Mouse (Mus musculus) skeletal muscle tissue, adult 2 months (tissue): Measurements from ENCODE around the gene Gtf2ird1.
"Not testable (repeated sequence)": the region's sequence is repeated elsewhere in the genome, so short reads cannot be mapped to it uniquely, and the experiment has no call there.

ENCODE experiments used
- DNase-seq: peaks from one replicate; pipeline ENCODE4 v3.0.0-alpha.2; 2012; ENCODE audit warnings: low read depth, low spot score

Gene Gtf2ird1

DNA sequence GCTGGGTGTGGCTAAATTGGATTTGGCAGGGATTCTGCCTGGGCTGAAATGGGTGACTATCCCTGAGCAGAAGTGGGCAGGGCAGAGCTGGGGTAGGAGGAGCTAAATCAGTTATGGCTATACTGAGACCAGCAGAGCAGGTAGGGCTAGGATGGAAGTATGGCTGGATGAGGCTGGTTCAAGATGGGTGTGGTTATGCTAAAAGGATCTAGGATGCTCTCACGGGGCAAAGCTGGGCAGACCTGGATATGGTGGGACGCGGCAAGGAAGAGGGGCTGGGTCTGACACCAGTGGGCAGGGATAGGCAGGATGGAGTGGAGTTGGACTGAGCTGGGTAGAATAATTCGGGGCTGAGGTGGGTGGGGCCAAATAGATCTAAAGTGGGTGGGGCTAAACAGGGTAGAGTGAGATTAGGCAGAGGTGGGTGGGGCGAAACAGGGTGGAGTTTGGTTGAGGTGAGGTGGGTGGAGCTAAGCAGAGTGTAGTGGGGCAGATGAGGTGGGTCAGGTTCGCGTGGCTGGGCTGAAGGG is 46.1 kb downstream of the Gtf2ird1 start:
- DNase-seq, result no peak

DNA sequence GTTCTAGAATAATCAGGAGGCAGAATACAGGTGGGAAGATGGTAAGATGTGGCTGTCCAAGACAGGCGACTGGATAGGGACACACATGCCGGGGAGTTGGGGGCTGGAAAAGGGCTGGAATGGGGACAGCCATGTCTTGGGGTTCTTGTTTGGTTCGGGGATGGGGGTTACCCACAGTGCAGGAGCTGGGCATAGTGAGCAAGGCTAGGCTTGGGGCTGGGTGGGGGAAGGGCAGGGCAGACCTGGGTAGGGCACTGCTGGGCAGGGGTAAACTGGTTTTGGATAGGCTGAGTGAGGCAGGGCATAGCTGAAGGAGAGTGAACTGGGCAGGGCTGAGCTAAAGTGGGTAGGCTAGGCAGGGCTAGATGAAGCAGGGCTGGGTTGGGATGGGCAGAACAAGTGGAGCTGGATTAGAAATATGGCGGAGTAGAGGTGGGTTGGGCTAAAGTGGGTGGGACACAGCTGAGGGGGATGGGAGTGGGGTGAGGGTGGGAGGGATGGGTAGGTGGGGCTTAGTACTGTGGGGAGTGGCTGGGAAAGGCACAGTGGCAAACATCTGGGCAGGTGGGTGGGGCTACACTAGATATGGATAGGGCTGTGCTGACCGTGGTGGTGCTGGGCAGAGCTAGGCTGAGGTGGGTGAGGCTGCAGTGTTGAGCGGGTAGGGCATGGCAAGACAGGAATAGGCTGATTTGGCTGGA is 46.8 kb downstream of the Gtf2ird1 start:
- no peak for DNase-seq

DNA sequence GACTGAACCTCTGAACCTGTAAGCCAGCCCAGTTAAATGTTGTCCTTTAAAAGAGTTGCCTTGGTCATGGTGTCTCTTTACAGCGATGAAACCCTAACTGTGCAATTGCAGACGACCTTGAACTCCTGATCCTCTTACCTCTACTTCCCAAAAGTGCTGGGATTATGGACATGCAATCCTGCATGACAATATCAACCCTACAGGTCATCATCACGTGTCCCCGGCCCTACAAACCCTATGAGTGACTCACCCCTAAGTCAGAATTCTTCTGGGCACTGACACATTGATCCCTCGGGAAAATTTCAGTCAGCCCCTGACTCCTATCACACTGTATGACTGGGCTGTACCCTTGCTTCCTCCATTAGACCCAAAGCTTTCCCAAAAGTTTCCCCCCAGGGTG is 48.4 kb downstream of the Gtf2ird1 start:
- no peak for DNase-seq

DNA sequence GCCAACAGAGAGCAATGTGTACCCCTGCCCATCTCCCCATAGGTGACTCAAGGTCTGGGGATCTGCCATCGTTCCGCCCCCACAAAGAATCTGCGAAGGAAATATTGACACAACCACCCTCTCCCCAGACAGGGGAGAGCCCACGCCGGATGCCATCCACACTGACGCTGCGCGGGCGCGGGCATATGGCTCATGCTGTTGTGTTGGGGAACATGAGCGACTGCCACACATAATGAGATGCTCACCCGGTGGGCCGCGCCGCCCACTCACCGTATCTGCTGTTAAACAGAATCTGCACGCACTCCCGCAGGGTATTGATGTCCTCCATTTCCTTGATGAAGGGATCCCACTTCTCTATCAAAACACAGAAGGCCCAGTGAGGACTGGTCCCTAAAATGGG is 54.7 kb downstream of the Gtf2ird1 start:
- DNase-seq, result no peak

DNA sequence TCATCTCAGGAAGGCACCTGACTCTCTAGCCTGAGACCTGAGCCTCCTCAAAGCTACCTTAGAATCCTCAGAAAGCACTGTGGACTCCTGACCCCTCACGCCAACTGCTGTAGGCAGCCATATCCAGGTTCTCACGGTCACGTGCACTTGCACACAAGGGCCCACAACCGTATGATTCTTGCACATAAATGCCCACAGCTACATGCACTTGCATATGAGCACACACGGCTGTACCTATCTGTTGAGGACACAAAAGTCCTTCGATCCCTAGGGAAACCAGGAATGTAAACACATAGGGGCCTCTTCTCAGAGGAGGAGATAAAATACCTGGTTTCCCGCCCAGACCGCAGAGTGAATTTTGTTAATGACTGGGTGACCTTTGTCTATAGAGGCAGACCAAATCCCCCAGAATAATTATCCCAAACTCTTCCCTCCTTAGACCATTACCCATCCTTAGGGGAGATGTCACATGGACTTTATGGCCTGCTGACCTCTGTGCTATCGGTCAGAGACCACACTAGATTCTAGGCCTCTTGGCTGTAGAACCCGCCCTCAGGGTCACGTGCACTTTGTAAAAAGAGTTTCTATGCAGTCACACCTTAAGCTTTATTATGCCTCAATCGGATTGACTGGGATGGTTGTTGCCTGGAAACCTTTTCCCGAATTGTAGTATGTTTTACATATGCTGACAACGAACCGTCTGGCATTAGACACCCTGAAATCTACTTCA is 58.9 kb downstream of the Gtf2ird1 start:
- DNase-seq, result no peak

DNA sequence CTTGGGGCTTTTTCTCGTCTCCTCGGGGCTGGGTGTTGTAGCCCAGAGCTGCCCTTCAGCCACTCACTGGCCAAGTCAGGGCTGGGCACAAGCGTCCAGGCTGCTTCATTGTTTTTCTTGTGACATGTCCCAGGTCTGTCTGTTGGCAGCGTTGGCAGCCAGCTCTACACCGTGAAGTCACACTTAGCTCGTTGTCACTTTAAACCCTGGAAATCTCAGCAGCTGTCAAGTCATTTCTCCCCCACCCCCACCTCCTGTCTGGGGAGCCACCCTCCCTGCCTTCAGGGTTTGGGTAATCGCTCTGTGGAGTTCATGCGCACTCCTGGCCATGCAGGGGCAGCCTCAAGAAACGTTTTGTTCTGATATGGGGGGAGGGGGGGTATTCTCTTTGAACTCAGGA is 60.0 kb downstream of the Gtf2ird1 start:
- DNase-seq, result no peak

DNA sequence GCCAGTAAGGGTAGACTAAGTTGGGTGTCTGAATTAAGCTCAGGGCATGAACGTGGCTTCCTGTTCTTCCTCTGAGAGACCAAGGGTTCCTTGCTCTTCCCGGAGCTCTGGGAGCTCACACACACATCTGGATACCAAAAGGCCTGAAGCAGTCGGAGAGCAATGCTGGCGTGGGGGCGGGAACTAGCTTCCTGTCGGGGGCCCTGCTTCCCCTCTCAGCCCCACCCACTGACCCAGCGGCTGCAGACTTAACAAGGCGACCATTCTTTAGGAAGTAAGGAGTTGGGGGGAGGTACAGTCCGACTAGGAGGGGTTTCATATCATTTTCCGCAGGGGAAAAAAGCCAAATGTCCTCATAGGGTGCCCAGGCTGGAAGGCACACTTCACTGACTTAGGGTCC is 61.9 kb downstream of the Gtf2ird1 start:
- peak; percentile 25 for DNase-seq

DNA sequence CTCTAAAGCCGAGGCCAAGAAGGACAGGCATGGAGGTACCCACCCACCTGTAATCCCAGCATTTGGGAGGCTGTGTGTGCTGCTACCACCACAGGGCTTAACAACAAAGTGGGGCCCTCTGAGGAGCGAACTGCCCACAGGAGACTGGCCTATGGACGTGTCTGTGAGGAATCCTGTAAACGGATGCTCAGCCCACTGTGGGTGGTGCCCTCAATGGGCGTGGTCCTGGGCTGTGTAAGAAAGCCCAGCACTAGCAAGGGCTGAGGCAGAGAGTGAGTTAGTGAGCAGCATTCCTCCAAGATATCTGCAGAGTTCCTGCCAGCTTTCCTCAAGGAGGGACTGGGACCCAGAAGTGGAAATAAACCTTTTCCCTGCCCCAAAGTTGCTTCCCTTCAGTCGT is 62.9 kb downstream of the Gtf2ird1 start:
- no peak for DNase-seq

DNA sequence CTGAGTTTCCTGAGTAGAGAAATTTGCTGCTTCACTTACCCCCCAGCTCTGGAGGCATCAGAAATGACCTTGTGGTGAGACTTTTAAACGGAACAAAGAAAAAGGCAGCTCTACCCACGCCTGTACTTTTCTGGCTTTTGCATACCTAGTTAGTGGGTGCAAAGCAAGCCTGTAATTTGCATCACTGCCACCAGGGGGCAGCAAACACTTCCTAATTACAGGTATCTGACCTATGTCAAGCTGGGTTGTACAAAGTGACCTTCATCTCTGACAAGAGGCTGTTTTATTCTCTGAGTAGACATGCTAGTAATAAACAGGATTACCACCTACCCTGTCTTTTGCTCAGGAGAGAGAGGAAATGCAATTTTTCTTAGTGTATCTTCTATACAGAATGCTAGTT is 71.4 kb downstream of the Gtf2ird1 start:
- peak; percentile 52 for DNase-seq

DNA sequence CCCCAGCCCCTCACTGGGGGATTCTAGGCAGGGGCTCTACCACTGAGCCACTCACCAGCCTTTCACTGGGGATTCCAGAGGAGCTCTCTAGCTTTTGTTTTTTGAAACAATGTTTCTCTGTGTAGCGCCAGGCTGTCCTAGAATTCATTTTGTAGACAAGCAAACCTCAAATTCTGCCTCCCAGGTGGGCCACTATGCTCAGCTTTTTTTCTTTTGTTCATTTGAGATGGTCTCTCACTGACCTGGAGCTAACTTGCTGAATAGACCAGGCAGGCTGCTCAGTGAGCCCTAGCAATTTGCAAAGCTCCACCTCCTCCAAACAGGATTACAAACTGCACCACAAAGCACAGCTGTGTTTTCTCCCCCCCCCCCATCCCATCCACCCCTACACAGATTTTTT is 81.3 kb downstream of the Gtf2ird1 start:
- no peak for DNase-seq

DNA sequence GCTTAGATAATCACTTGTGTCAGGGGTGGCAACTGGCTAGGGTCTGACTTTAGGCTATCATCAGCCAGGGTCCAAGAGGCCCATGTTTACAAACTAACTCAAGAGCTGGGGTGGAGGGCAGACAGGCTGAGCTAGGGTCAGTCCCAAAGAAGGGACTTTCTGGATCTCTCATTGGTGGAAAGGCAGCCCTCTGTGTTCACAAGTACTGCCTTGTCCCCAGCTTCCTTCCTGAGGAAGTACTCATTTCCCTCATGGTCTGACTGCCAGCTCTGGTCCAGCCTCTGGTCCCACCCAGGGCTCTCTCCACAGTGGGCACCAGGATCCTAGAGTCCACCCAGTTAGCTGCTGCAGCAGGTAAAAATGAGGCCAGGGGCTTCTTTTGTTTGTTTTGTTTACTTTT is 82.0 kb downstream of the Gtf2ird1 start:
- DNase-seq, result peak; percentile 43

DNA sequence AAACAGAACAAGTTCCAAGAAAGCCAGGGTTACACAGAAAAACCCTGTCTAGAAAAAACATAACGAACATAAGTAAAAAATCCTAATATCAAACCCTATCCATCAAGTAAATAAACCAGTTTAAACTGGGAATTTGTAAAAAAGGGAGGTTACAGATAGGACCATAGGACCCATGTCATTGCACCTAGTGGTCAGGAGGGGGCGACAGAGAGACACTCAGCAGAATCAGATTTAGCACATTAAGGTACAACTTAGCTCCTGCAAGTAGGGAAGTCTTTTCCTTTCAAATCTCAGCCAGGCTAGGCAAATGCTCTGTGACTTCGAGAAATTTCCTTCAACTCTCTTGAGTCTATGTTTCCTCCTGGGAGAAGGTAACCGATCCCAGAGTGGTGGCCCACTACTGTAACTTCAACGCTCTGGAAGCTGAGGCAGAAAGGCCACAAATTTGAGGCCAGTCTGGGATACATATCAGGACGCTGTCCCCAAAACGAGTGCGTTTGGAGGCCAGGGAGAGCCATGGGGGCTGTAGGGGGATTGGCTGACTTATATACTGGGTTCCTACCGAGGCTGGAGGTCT is 82.5 kb downstream of the Gtf2ird1 start:
- peak; percentile 56 for DNase-seq

DNA sequence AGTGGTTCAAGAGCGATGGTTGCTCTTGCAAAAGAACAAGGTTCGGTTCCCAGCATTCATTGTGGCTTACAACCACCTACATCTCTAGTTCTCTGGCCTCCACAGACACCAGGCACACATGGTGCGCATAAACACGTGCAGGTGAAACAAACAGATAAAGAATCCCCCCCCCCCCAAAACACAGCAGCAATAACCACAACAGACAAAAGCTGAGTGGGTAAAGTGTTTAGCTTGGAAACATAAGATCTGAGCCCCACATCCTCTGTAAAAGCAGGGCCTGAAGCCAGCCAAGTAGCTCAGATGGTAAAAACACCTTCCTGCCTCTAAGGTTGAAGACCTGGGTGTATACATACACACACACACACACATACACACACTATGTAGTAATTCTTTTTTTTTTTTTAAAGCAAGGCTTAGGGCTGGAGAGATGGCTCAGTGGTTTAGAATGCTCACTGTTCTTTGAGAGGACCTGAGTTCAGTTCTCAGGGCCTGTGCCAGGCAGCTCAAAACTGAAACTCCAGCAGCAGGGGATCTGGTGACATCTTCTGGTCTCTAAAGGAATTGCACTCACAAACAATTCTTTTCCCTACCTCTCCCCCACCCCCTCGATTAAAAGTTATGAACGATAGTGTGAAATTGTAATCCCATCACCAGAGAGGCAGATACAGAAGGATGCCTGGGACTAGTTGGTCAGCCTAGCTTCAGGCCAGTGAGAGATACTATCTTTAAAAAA is 83.4 kb downstream of the Gtf2ird1 start:
- no peak for DNase-seq

DNA sequence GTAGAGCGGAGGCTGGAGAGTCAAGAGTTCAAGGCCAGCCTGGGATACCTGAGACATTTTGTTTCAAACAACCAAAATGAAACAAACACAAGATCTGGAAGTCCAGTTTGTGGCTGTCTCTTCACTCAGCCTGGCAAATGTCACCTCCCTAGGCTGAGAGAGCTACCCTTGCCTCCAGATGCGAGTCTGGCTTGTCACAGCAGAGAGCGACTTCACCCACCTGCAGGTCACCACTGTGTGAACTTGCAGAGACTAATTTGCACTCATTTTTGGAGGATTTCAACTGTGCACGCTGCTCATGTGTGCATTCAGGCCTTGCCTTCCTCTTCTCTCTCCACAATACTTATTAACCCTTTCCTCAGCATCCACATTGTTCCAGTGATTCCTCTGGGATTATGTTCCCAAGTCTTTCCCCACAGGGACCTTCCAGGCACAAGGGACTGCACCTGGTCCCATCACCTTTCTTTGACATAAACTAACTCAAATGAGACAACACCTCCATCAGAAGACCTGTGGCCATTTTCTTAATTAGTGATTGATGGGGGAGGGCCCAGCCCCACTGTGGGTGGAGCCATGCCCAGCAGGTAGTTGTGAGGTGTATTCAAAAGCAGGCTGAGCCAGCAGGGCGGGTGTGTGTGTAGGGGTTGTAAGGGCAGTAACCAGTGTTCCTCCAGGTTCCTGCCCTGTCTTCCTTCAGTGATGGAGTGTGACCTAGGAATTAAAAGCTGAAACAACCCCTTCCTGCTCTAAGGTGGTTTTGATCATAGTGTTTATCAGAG is 84.8 kb downstream of the Gtf2ird1 start:
- DNase-seq, result no peak

DNA sequence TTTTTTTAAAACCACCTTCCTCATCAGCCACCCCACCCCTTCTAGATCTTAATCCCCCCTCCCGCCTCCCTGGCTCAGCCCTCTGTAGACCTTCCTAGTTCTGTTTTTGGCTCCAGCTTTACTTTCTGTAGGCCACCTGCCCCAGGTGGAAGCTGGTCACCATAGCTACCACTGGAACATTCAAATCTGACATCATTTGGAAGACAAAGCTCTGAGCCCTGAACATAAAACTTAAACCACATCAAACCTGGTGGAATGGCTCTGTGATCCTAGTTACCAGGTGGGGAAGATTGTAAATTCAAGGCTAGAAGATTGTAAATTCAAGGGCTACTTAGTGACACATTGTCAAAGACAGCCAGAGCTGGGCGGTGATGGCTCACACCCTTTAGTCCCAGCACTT is 85.7 kb downstream of the Gtf2ird1 start:
- no peak for DNase-seq

DNA sequence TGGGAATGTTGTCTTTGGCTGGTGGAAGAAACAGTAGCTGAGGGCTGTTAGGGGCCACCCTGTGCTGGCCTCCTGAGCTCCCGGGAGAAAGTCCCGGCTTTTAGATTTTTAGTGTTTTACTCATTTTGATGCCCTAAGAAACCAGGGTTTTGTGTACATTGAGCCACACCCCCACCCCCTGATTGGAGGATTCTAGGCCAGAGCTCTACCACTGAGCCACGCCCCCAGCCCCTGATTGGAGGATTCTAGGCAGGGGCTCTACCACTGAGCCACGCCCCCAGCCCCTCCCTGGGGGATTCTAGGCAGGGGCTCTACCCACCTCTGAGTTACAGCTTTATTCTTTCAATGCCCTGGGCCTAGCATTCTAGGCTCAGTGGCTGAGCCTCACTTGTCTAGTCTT is 97.4 kb downstream of the Gtf2ird1 start:
- DNase-seq, result no peak

DNA sequence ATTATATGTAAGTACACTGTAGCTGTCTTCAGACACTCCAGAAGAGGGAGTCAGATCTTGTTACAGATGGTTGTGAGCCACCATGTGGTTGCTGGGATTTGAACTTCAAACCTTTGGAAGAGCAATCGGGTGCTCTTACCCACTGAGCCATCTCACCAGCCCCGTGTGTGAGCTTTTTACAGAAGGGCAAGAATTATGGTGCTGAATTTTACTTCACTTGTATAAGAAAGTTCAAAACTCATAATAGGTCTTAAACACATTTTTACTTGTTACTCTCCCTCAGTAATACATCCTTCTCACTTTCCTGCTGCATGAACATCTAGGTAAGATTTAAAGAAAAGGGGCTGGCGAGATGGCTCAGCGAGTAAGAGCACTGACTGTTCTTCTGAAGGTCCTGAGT is 101.1 kb downstream of the Gtf2ird1 start:
- not testable (repeated sequence) for DNase-seq

DNA sequence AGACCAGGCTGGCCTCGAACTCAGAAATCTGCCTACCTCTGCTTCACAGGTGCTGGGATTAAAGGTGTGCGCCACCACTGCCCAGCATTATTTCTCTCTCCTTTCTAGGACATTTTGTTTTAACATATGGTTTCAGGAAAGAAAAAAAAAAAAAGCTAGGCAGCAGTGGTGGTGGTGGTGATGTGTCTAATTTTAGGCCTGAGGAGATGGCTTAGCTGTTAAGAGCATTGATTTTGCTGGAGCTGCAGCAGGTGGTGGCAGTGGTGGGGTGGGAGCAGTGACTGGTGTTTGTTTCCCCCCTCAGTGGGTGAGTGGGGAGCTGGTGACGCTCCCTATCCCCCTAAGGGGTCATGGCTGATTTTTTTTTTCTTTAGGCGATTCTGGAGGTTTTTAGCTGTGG is 103.4 kb downstream of the Gtf2ird1 start:
- DNase-seq, result no peak

DNA sequence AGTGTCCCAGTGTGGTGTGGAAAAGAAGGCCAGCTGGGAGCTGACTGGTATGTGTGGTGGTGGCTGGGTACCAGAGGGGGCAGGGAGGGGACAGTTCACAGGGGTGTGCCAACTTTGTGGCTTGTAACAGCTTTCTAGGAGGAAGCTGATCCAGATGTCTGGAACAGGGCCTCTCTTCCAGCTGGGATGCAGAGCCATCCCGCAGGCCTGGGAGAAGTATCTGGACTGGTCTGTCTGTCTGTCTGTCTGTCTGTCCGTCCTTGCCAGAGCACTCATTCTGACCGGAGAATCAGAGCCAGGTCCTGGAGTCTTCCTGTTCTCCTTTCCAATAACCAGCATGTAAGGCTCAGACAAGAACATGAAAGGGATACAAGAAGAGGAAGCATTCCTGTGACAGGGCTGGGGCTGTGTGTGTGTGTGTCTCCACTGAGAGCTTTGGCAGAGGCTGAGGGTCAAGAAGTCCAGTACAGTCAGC is 104.0 kb downstream of the Gtf2ird1 start:
- peak; percentile 21 for DNase-seq

DNA sequence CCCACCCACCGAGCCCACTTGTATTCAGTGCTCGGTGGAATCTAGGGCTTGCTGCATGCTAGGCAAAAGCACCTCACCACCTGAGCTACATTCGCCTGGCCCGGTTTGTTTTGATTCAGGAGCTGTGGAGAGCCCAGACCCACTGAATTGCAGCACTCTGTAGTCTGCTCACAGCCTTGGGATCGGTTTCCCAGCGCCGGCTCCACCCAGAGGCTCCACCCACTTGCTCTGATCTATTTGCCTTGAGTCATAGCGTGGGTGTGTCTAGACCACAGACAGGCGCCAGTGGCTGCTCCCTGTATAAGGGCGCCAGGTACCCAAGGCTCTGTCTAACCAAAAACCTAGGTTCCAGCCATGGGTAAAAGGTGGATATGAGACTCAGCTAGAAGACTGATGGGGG is 105.9 kb downstream of the Gtf2ird1 start:
- DNase-seq, result peak; percentile 66

DNA sequence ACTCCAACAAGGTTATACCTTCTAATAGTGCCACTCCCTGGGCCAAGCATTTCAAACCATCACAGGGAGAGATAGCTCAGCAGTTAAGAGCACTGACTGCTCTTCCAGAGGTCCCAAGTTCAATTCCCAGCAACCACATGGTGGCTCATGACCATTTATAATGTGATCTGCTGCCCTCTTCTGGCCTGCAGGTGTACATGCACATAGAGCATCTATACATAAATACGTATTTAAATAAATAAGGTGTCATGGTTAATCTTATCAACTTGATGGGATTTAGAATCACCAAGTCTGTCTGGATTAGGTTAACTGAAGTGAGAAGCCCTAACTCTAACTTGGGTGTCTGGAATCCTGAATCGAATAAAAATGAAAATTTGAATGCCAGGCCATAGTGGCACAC is 109.5 kb downstream of the Gtf2ird1 start:
- no peak for DNase-seq
